Mouse (Mus musculus) NIH3T3 (cell line): ENCODE measurements around the gene Lonp2.

ENCODE experiments used
- DNase-seq: peaks from one replicate; pipeline ENCODE4 v3.0.0-alpha.2; 2012; ENCODE audit warnings: low read depth

Lonp2 gene

DNA sequence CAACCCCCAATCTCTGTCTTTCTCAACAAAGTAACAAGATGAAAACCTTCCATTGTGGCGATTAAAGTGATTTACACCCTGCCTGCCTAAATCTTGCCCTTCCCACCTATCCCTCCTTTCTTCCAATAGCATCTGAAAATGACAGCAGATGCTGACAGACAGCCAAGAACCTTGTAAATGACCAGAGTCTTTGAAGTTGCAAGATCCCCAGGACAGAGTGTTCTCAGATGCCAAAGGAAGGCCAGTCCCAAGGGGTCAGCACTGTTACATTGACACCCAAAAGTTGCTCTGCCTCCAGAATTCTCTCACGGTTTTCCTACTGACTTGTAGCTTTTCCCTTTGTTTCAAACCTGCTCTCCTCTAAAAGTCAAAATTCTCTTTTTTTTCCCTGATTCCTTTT lies 126.0 kb downstream of the Lonp2 start:
- no peak for DNase-seq

DNA sequence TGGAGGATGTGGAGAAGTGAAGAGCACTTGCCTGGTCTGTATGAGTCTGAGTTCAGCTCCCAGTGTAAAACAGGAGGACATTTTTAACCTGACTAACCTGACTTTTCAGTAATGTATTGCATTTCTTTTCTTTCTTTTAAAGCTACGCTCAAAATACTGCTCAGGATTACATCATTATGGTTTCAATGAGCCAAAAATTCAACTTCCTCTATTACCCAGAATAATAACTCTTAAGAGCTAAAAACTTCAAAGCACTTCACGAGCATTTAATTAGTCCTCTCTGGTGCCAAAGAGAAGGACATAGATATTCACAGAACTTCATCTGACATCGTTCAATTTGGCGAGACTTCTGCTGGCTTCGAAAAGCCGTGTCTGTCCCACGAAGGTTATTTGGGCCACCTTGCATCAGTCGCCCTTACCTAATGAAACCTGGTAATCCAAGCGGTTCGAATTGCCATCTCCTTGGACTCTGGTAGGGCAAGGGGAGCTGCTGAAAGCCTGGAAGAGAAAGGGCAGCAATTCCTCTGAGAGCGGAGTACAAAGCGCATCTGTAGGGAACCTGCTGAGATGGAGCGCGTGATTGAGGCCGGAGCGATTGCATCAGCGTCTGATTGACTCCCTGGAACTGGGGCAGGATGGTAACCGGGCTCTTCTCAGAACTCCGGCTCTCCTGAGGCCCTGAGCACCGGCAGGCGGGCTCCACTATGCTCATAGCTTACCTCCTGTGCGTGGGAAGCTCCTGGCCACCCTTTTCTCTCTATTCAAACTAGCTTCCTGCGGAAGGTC lies 133.3 kb downstream of the Lonp2 start:
- no peak for DNase-seq

DNA sequence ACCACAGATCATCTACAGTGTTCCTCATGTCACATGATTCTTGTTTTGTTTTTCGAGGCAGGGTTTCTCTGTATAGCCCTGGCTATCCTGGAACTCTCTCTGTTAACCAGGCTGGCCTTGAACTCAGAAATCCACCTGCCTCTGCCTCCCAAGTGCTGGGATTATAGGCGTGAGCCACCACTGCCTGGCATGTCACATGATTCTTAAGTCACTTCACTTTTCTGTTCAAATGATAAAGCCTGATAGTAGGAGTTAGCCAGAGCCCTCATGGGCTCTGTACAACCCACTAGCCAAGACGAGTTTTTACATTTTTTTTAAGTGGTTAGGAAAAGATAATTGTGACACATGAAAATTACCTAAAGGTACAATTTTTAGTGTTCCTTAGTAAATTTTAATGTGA lies 134.8 kb downstream of the Lonp2 start:
- no peak for DNase-seq

DNA sequence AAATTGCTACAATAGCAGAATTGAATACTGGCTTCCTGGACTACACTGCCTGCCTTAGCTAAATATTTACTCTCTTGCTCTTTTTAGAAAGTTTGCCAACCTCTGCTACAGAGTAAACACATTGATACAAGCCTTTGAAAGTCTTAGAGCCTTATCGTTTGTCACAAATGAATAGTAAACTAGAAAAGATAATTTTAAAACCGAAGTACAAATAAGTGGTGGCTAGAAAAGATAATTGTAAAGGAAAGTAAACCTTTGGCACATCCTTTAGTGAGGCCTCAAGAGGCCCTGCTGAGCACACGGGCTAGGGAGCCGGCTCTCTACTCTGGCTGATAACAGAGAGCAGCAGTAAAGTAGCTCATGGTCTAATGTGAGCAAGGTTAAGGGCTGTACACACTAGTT lies 135.2 kb downstream of the Lonp2 start:
- no peak for DNase-seq

GRCm38 (mm10) chr8:86760746-86761145 lies 136.9 kb downstream of the Lonp2 start:
- DNase-seq = no peak

DNA sequence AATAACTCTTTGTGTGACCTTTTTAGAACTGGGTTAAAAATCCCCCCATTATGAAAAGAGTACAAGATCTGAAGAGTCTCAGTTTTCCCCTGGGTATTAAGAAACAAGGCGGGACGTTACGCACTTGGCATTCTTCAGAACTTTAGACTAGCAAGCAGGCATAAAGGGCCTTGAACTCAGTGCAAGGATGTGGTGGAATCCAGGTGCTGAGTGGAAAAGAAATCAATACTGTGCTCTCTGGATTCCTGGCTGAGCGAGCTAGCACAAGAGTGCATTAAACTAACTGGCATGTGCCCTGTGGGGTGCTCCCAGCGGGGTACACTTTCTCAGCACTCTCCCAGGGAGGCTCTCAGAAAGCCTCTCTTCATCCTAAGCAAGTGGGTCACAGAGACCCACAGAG lies 139.0 kb downstream of the Lonp2 start:
- DNase-seq = no peak

DNA sequence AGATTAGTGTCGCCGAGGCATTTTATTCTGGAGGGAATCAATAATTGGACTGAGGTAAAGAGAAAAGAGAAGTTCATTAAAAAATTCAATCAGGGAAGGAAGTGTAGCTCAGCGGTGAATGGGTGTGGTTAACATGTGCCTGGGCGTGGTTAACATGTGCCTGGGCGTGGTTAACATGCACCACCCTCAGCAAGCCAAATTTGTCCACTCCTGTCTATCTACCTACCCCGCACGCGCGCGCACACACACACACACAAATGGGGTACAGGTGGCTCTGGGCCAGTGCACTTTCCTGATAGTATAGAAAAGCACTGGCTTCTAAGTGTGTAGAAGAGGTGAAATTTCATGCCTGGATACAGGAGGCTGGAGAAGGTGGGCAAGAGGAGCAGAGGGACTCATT lies 141.3 kb downstream of the Lonp2 start:
- DNase-seq = no peak

DNA sequence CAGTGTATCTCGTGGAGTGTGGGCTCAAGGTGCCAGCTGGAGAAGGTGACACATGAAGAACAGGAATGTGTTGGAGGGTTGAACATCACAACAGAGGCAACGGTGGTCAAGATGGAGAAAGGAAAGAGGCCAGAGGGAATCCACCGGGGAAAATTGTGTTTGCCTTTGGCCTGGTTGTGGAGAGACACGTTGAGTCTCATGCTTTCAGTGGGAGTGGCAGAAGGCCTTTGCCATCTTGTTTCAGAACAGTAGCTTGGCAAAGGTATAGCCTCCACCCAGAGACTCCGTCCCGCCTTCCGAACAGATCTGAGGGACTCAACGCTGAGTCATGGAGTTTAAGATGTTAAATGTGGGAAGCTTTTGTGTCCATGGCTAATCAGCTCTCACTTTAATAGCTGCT lies 141.8 kb downstream of the Lonp2 start:
- no peak for DNase-seq

DNA sequence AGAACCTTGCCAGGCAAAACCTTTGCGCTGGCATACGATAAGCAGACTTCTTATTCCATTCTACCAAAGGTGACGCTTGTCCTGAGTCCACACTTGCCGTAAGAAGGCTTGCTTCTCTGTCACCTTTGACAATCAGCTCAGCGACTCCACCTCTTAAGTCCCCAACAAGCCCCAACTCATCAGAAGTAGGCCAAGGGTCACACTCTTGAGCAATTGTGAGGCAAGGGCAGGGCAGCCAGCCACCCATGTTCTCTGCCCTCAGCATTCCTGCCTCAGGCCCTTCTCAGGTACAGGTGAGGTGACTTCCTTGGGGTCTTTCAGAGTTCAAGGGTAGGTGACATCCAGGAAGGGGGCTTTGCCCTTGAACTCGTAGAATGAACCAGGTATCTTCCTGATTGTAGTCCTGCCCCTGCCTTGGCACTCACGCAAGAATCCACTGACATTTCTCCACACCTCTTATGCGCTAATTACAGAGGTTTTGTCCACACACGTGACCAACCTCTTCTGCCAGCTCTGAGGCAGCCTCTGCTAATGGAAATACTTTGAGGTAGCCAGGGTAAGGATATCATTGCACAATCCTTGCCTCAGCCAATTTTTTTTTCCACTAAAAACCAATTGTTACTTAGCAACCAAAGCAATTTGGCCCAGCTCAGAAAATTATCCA lies 142.8 kb downstream of the Lonp2 start:
- DNase-seq = peak; percentile 51

DNA sequence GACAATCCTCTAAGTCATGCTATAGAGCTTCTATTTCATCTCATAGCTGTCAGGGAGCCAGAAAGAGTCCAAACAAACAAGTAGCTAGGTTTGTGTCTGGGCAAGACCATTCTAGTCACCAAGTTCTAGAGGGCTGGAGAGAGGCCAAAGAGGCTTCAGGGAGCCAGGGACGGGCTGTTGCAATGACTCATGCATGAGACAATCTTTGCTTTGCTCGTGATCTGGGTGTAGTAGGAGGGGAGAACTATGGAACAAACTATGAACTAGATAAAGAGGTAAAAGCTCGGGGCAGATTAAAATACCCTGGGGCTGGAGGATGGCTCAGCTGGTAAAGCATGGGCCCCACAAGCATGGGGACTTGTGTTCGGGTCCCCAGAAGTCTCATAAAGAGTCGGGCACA lies 144.7 kb downstream of the Lonp2 start:
- DNase-seq = peak; percentile 90

- DNase-seq = peak; percentile 79
Measured at GRCm38 (mm10) chr8:86769945-86770715, 146.3 kb downstream of the Lonp2 start.
